Mouse (Mus musculus) embryonic facial prominence, embryonic 13.5 days (tissue): ENCODE measurements at regions not wholly inside any gene's neighbourhood (a gene's known extent, or its start where the extent isn't known, plus 50 kb on each side); places are given as distances from the start of the nearest gene placed in this dataset.
"Not testable (repeated sequence)": the region's sequence is repeated elsewhere in the genome, so short reads cannot be mapped to it uniquely, and the experiment has no call there.

Experiments
- ATAC-seq: fragments of 200-750 bp; cut with Nextera tagmentation; 2 replicates; pipeline ENCODE4 v1.8.0; 2017; ENCODE audit warnings: low read depth; ENCODE audit not compliant: insufficient number of reproducible peaks, insufficient read depth, low FRiP score, low TSS enrichment
- H3K27ac ChIP-seq: fragments of 300-500 bp; sonication (generic); 2 replicates; pipeline ENCODE4 v1.5.1; 2015; ENCODE audit warnings: moderate library complexity, mild to moderate bottlenecking, inconsistent platforms
- H3K27me3 ChIP-seq: fragments of 300-500 bp; sonication (generic); 2 replicates; pipeline ENCODE4 v1.6.1; 2015; ENCODE audit warnings: mild to moderate bottlenecking, inconsistent platforms
- H3K36me3 ChIP-seq: fragments of 300-500 bp; sonication (generic); 2 replicates; pipeline ENCODE4 v1.6.1; 2015; ENCODE audit warnings: mild to moderate bottlenecking, inconsistent platforms
- H3K4me1 ChIP-seq: fragments of 300-500 bp; sonication (generic); 2 replicates; pipeline ENCODE4 v1.6.1; 2015; ENCODE audit warnings: inconsistent platforms
- H3K4me2 ChIP-seq: fragments of 300-500 bp; sonication (generic); 2 replicates; pipeline ENCODE4 v1.6.1; 2015; ENCODE audit warnings: moderate library complexity, mild to moderate bottlenecking, inconsistent platforms
- H3K4me3 ChIP-seq: fragments of 300-500 bp; sonication (generic); 2 replicates; pipeline ENCODE4 v1.5.1; 2015; ENCODE audit warnings: mild to moderate bottlenecking, inconsistent platforms
- H3K9ac ChIP-seq: fragments of 300-500 bp; sonication (generic); 2 replicates; pipeline ENCODE4 v1.6.1; 2015; ENCODE audit warnings: mild to moderate bottlenecking, inconsistent platforms
- H3K9me3 ChIP-seq: fragments of 300-500 bp; sonication (generic); 2 replicates; pipeline ENCODE4 v1.6.1; 2016; ENCODE audit warnings: inconsistent platforms
- WGBS: fragments of 180-500 bp; shearing (Covaris S2); methylation state at CpG from one replicate; pipeline ENCODE4 v1.1.7; 2015; ENCODE audit warnings: mixed read lengths; 5-methylcytosine and 5-hydroxymethylcytosine counted together

GRCm38 (mm10) chr12:46215328-46215727 is 603.4 kb downstream of the Nova1 start:
- H3K27me3 ChIP-seq, H3K4me1 ChIP-seq, ATAC-seq: not testable (repeated sequence)

GRCm38 (mm10) chr12:46199076-46199475 is 619.7 kb downstream of the Nova1 start:
- H3K4me1 ChIP-seq: no peaks in the 10 kb centered on the region
- no peaks in the 10 kb centered on the region for H3K27me3 ChIP-seq
- H3K4me2 ChIP-seq: no peak overlapping the region
- no peak for ATAC-seq
- no peaks in the 10 kb centered on the region for H3K36me3 ChIP-seq
- no peak overlapping the region for H3K4me3 ChIP-seq
- no peak overlapping the region for H3K9ac ChIP-seq
- no peak overlapping the region for H3K27ac ChIP-seq
- no peaks in the 10 kb centered on the region for H3K9me3 ChIP-seq

More at GRCm38 (mm10) chr12:46215328-46215727, 603.4 kb downstream of the Nova1 start:
- H3K4me3 ChIP-seq, H3K9me3 ChIP-seq, H3K36me3 ChIP-seq, H3K27ac ChIP-seq, H3K9ac ChIP-seq, H3K4me2 ChIP-seq: not testable (repeated sequence)
- WGBS: 74% methylated on average over 1 of the region's 1 CpGs

GRCm38 (mm10) chr12:46197482-46198101 is 621.1 kb downstream of the Nova1 start:
- Histone ChIP-seq H3K4me2 (no peak overlapping the region), H3K4me3 (no peak overlapping the region), H3K27me3 (no peaks in the 10 kb centered on the region), H3K36me3 (no peaks in the 10 kb centered on the region), H3K9ac (no peak overlapping the region), H3K27ac (no peak overlapping the region), H3K9me3 (no peaks in the 10 kb centered on the region), H3K4me1 (no peaks in the 10 kb centered on the region)
- ATAC-seq: no peak
- 41% methylated on average over 2 of the region's 2 CpGs for WGBS

- Histone ChIP-seq H3K27ac (no peak overlapping the region), H3K4me3 (no peak overlapping the region), H3K4me2 (no peak overlapping the region), H3K36me3 (no peaks in the 10 kb centered on the region), H3K4me1 (no peaks in the 10 kb centered on the region), H3K27me3 (no peaks in the 10 kb centered on the region), H3K9ac (no peak overlapping the region), H3K9me3 (no peaks in the 10 kb centered on the region)
- no peak for ATAC-seq
- 73% methylated on average over 1 of the region's 1 CpGs for WGBS
Measured at GRCm38 (mm10) chr12:46194173-46194572, 624.6 kb downstream of the Nova1 start.
